Mouse (Mus musculus): ENCODE data around the gene Vps37b.

Vps37b gene

GRCm38 (mm10) chr5:124002876-124003275 lies 29.2 kb downstream of the Vps37b start:
- peak; percentile 65 for DNase-seq (ENCODE audit: low spot score)

GRCm38 (mm10) chr5:124001274-124001673 lies 30.8 kb downstream of the Vps37b start:
- DNase-seq (ENCODE audit: low spot score): no peak

- peak; percentile 64 for DNase-seq (ENCODE audit: low spot score)
Measured at GRCm38 (mm10) chr5:124000824-124001223, 31.2 kb downstream of the Vps37b start.

GRCm38 (mm10) chr5:123998370-123998769 lies 33.7 kb downstream of the Vps37b start:
- no peak for DNase-seq (ENCODE audit: low spot score)

- no peak for DNase-seq (ENCODE audit: low spot score)
Measured at GRCm38 (mm10) chr5:123997811-123998210, 34.3 kb downstream of the Vps37b start.

DNA sequence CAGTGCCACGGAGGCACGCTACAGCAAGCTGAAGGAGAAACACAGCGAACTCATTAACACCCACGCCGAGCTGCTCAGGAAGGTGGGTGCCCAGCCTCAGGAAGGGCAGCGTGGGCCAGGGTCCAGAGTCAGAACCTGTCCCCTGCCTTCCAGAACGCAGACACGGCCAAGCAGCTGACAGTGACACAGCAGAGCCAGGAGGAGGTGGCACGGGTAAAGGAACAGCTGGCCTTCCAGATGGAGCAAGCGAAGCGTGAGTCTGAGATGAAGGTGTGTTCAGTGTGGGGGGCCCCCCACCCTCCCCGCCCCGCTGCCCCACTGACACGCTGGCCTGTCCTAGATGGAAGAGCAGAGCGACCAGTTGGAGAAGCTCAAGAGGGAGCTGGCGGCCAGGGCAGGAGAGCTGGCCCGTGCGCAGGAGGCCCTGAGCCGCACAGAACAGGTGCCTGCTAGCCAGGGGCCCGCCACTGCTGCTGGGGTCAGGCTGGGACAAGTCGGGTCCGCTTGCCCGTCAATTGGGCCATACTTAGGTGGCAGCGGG lies 34.8 kb downstream of the Vps37b start:
- DNase-seq (ENCODE audit: low spot score): no peak

DNA sequence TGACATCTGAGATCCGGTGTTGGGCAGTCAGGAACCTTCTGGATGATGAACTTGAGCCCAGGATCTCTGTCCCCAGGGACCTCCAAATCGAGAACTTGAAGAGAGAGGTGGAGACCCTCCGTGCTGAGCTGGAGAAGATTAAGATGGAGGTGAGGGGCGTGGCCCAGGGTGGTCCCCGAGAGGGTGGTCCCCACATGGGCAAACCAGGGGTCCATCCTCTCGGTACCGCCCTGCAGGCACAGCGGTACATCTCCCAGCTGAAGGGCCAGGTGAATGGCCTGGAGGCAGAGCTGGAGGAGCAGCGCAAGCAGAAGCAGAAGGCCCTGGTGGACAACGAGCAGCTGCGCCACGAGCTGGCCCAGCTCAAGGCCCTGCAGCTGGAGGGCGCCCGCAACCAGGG lies 35.4 kb downstream of the Vps37b start:
- DNase-seq (ENCODE audit: low spot score): no peak

DNA sequence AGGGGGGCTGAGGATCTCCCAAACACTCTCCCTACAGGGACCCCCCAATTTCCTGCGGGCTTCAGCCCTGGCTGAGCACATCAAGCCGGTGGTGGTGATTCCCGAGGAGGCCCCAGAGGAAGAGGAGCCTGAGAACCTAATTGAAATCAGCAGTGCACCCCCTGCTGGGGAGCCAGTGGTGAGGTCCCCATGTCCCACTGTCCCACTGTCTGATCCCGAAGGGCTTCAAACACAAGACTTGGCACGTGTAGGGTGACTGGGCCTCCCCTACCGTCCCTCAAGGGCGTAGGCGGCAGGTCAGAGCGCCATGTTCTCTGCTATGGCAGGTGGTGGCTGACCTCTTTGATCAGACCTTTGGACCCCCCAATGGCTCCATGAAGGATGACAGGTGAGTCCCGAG lies 35.9 kb downstream of the Vps37b start:
- DNase-seq (ENCODE audit: low spot score): no peak

GRCm38 (mm10) chr5:123995388-123995787 lies 36.7 kb downstream of the Vps37b start:
- DNase-seq (ENCODE audit: low spot score): no peak

GRCm38 (mm10) chr5:123994468-123994867 lies 37.6 kb downstream of the Vps37b start:
- no peak for DNase-seq (ENCODE audit: low spot score)

DNA sequence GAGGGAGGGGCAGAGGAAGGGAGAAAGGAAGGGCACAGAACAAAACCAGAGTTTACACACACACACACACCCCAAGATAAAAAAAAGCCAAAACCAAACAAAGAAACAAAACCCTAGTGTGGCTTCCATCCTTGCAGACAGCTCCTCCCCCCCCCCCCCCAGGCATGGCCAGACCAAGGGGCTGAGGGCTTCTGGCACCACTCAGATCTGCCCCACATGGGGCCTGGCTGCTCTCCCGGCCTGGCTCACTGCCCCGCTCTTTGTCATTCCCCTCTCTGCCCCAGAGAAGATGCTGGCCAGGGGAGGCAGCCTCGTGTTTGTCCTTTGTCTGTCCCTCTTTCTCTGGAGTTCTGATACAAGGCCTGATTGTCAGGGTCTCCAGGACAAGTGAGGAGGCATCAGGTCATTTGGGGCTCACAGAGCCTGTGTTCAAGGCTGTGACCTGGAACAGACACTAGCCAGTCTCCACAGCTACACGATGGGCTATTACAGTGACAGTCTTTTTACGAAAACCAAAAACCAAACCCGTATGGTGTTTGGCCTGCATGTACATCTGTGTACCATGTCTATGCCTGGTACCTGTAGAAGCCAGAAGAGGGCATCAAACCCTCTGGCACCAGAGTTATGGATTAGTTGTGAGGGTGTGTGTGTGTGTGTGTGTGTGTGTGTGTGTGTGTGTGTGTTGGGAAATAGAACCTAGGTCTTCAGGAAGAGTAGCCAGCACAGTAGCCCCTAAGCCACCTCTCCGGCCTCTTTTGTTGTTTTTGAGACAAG lies 38.6 kb downstream of the Vps37b start:
- no peak for DNase-seq (ENCODE audit: low spot score)

DNA sequence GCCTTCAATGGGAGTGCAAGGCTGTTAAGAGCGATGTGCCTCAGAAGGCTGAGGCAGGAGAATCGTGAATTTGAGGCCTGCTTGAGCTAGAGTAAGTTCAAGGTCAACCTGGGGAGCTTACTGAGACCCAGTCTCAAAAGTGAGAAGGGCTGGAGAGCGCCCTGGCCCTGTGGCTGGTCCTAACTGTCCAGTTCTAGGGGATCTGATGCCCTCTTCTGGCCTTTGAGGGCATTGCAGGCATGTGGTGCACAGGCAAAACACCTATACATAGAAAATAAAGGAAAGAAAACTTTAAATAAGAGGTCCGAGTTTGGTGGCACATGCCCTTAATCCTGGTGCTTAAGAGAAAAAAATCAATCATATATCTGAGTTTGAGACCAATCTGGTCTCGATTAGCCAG lies 39.3 kb downstream of the Vps37b start:
- DNase-seq (ENCODE audit: low spot score): no peak

DNA sequence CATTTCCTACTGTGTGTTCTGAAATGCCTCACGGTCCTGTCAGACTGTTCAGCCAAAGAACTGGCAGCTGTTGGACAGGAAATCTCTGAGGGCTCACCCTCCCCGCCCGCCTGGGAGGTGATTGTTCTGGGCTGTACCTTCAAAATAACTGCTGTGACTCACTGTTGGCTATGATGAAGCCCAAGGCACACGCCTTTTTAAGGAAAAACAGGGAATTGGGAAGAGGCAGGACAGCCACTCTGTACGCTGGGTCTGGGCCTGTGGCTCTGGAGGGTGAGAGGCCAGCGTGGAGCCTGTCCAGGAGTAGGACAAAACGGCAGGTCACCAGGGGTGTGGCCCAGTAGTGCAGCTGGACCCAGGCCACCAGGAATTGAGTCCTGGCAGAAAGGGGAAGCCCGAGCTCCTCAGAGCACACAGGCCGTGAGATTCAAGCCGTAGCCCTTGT lies 39.9 kb downstream of the Vps37b start:
- DNase-seq (ENCODE audit: low spot score): no peak

DNA sequence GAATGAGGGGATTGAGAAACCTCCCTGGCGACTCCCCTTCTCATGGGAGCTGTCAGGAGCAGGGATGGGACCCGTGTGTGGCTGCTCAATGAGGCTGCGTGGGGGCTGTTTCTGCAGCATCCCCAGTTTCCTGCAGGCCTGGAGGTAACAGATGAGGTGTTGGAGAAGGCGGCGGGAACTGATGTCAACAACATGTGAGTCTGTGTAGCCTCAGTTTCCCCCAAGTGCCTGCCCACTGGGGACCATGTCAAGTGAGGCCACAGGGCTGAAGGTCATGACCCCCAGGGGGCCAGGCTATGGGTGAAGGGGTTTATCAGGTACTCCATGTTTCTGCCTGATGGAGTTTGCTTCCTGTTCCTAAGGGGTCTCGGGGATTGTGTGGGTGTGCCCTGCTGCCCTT lies 40.7 kb downstream of the Vps37b start:
- DNase-seq (ENCODE audit: low spot score): no peak

- DNase-seq (ENCODE audit: low spot score): no peak
Measured at GRCm38 (mm10) chr5:123989941-123990885, 41.9 kb downstream of the Vps37b start.

DNA sequence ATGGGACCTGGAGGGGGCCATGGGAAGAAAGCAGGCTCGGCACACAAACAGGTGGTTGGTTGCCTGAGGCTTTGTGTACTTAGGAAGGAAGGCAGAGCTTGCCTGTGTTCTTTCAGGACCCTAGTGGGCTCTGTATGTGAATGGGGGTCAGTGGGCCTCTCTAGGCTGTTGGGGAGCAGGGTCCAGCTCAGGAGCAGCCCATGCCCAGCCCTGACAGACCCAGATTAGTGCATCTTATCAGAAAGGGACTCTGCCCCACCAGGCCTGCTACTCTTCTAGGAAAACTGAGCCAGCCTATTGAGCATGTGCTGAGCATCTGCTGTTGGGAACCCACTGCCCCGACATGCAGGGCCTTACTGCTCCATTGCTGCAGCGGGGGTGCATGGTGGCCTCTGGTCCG lies 44.6 kb downstream of the Vps37b start:
- DNase-seq (ENCODE audit: low spot score): no peak

GRCm38 (mm10) chr5:123986925-123987324 lies 45.1 kb downstream of the Vps37b start:
- DNase-seq (ENCODE audit: low spot score): no peak

GRCm38 (mm10) chr5:123985434-123985833 lies 46.6 kb downstream of the Vps37b start:
- DNase-seq (ENCODE audit: low spot score): no peak

DNA sequence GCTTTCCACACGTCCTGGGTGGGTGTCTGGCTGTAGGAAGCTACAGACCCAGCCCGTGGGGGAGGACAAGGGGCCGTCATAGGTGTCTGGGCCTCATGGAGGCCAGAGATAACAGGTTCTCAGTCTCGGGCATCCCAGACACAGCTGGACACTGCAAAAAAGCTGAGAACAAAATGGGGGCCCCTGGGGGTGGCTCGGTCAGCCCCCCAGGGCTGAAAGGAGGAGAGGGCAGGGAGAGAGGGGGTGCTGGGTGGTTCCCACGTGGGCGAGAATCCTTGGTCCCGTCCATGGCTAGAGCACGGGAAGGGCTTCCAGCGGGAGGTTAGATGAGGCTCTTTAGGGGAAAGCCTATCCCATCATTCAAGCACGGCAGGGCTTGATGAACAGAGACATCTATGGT lies 49.2 kb downstream of the Vps37b start:
- no peak for DNase-seq (ENCODE audit: low spot score)

DNA sequence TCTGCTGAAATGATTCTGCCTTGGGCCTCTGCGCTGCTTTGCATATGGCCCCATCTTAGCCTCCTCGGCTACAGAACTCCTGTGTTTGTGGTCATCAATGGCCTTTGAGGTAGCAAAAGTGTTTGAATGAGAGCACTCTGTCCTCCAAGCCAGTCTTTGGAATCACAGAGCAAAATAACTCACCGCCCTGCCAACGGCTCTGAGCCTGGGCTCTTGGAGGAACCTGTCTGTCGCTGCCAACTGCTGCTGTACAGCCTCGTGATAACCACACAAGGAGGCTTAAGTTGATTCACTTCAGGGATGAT lies 50.9 kb downstream of the Vps37b start:
- no peak for DNase-seq (ENCODE audit: low spot score)

GRCm38 (mm10) chr5:123980521-123981249 lies 51.4 kb downstream of the Vps37b start:
- DNase-seq (ENCODE audit: low spot score): no peak

DNA sequence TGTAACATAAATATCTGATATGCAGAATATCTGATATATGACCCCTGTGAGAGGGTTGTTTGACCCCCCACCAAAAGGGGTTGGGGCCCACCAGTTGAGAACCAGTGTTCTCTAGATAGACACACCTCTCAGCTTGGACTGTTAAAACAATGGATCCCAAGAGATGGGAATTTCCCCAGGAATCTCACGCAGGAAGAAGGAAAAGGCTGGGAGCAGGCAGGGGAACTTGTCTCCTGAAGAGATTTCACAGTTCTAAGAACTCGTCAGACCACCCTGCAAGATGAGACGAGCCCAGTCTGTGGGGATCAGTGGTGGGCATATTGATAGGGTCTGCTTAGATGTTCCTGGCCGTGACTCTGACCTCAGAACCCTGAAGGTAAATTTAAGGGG lies 52.1 kb downstream of the Vps37b start:
- DNase-seq (ENCODE audit: low spot score): no peak

Data from ovary, adult 18-20 months (tissue).